Mouse (Mus musculus): ENCODE measurements around the gene Sec31a. TPM values are rescaled to one million over a fixed set of nuclear protein-coding genes. Genes with fewer than 3 reads are reported as not detected.

The Sec31a gene
- polyA plus RNA-seq, 1 experiment = 30.4 TPM

DNA sequence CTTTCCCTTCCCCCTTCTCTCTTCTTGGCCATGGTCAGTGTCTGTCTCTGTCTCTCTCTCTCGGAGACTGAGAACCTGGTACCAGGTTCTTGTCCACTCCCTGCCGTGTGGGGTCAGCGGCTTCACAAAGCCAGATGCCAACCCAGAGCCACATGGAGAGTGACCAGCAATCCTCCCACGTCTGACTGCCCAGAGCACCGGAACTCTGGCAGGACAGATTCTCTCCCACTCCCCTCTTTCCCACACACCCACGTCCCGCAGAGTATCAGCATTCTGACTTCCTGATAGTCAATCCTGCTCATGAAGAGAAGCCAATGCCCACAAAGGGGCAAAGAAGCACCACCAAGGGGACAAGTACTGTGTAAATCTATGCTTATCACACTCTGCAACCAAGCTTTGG, 7.6 kb upstream of the Sec31a start:
- no peaks in the 10 kb centered on the region for H3K4me1 ChIP-seq (ENCODE audit: control insufficient read depth, insufficient read depth, low read length)
- TF ChIP-seq POLR2A (IDR thresholded peaks at IDR 0.05; ENCODE audit: borderline replicate concordance, control insufficient read depth, low read depth, low read length) = no peak
- TF ChIP-seq CTCF (IDR thresholded peaks at IDR 0.05; ENCODE audit: control insufficient read depth, insufficient read depth, low read length) = no peak
- WGBS = 71% methylated on average over 7 of the region's 7 CpGs

DNA sequence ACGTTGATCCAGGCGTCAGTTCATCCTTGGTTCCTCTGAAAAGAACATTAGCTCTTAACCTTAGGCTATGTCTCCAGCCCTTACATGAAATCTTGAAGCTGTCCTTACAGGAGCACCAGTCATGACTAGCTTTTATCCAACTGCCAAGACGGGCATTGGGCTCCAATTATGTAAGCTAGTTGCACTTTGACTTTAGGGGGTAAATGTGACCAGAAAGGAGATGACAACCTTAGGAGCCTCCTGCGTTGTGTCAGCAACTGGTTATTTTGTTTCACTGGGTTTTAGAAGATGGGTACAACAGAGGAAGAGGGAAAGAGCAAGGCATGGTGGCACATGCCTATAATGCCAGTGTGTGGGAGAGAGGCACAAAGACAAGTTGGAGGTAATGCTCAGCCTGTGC, 2.8 kb upstream of the Sec31a start:
- Histone ChIP-seq H3K4me3 (replicated peaks; ENCODE audit: control insufficient read depth, low read depth, low read length) (no peak overlapping the region), H3K4me1 (ENCODE audit: control insufficient read depth, insufficient read depth, low read length) (no peaks in the 10 kb centered on the region), H3K27ac (ENCODE audit: control insufficient read depth, insufficient read depth, low read depth, low read length, poor library complexity) (no peak overlapping the region)
- 79% methylated on average over 4 of the region's 4 CpGs for WGBS
- no peak for TF ChIP-seq POLR2A (IDR thresholded peaks at IDR 0.05; ENCODE audit: borderline replicate concordance, control insufficient read depth, low read depth, low read length)
- TF ChIP-seq CTCF (IDR thresholded peaks at IDR 0.05; ENCODE audit: control insufficient read depth, insufficient read depth, low read length) = no peak

More for the DNA sequence above, 7.6 kb upstream of the Sec31a start:
- Histone ChIP-seq H3K4me3 (replicated peaks; ENCODE audit: control insufficient read depth, low read depth, low read length) (no peak overlapping the region), H3K27ac (ENCODE audit: control insufficient read depth, insufficient read depth, low read depth, low read length, poor library complexity) (no peak overlapping the region)

DNA sequence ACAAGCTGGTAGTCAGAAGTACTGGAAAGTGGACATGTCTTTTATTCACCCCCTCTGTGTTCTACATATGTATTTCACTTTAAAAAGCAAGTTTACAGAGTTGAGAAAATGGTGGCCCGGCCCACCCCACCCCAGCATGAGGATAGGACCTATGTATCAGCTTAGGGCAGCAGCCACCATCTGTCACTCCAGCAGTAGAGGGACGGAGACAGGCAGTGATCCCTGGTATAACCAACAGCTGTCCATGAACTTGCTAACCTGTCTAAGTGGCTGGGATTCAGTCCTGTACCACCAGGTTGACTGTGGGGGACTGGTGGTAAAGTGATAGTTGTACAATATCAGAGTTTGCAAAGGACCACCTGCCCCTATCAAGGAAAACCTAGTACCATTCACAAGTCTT, 2.0 kb upstream of the Sec31a start:
- 89% methylated on average over 2 of the region's 2 CpGs for WGBS
- Histone ChIP-seq H3K4me1 (ENCODE audit: control insufficient read depth, insufficient read depth, low read length) (no peaks in the 10 kb centered on the region; the same call in 1 of the 2 replicates), H3K27ac (ENCODE audit: control insufficient read depth, insufficient read depth, low read depth, low read length, poor library complexity) (no peak overlapping the region), H3K4me3 (replicated peaks; ENCODE audit: control insufficient read depth, low read depth, low read length) (no peak overlapping the region)
- TF ChIP-seq CTCF (IDR thresholded peaks at IDR 0.05; ENCODE audit: control insufficient read depth, insufficient read depth, low read length) = no peak
- TF ChIP-seq POLR2A (IDR thresholded peaks at IDR 0.05; ENCODE audit: borderline replicate concordance, control insufficient read depth, low read depth, low read length) = no peak

DNA sequence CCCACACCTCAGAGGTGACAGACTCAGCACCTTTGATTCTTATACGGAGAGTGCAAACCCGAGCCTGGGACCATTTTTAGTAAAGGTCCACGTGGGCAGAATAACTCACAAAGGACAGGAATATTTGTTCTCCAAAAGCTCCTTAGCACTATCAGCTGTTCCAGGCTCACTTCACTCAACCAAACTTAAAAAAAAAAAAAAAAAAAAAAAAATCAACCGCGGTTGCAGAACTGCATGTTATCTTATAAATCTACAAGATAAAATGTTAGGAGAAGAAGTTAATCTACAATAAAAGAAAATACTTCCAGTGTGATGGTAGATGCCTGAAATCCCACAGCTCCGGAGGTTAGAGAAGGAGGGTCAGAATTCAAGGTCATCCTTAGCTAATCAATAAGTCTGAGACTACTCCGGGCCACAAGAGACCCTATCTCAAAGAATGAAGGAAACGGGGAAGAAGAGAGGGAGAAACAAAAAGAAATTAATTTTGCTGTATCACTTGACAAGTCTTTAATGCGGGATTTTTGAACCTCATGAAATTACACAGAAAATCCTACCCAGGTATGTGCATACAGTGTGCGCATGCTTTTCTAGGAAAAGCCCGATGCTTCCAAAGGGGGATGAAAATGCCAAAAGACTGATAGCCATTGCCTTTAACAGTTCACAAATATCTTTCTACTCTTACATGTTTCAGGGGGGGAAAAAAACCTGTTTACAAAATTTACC, 1.4 kb downstream of the Sec31a start:
- TF ChIP-seq CTCF (IDR thresholded peaks at IDR 0.05; ENCODE audit: control insufficient read depth, insufficient read depth, low read length) = no peak
- no peak for TF ChIP-seq POLR2A (IDR thresholded peaks at IDR 0.05; ENCODE audit: borderline replicate concordance, control insufficient read depth, low read depth, low read length)
- H3K4me1 ChIP-seq (ENCODE audit: control insufficient read depth, insufficient read depth, low read length) = no peaks in the 10 kb centered on the region; the same call in 1 of the 2 replicates
- H3K4me3 ChIP-seq (replicated peaks; ENCODE audit: control insufficient read depth, low read depth, low read length) = no peak overlapping the region
- WGBS = 44% methylated on average over 11 of the region's 11 CpGs
- no peak overlapping the region for H3K27ac ChIP-seq (ENCODE audit: control insufficient read depth, insufficient read depth, low read depth, low read length, poor library complexity)

DNA sequence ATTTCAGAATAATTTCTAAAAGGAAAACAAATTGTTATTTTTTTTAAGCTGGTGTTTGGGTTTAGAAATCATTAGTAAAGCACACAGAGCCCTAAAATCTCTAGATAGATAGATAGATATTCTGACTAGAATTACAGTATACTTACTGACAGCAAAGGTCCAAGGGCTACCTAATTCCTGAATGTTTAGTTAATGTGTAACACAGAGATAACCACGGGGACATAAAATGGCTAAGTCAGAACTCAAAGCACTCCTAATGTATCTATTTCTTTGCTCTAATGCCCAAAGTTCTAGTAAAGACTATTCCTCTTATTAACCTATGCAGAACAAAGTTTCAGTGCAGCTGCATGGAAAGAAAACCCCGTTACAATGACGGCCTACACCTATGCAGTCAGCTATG, 3.1 kb downstream of the Sec31a start:
- 79% methylated on average over 3 of the region's 3 CpGs for WGBS
- Histone ChIP-seq H3K27ac (ENCODE audit: control insufficient read depth, insufficient read depth, low read depth, low read length, poor library complexity) (no peak overlapping the region), H3K4me3 (replicated peaks; ENCODE audit: control insufficient read depth, low read depth, low read length) (no peak overlapping the region), H3K4me1 (ENCODE audit: control insufficient read depth, insufficient read depth, low read length) (no peaks in the 10 kb centered on the region; the same call in 1 of the 2 replicates)
- no peak for TF ChIP-seq CTCF (IDR thresholded peaks at IDR 0.05; ENCODE audit: control insufficient read depth, insufficient read depth, low read length)

DNA sequence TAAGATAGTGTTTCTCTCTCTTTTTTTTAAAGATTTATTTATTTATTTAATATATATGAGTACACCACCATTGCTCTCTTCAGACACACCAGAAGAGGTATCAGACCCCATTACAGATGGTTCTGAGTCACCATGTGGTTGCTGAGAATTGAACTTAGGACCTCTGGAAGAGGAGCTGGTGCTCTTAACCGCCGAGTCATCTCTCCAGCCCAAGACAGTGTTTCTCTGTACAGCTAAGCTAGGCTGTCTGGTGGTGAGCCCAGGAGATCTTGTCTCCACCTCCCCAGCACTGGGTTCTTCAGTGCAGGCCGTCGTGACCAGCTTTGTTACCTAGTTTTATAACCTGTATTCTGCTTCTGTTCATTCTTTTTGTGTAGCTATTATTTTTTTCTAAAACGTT, 5.8 kb downstream of the Sec31a start:
- WGBS = 78% methylated on average over 5 of the region's 5 CpGs
- Histone ChIP-seq H3K4me1 (ENCODE audit: control insufficient read depth, insufficient read depth, low read length) (no peaks in the 10 kb centered on the region; the same call in 1 of the 2 replicates), H3K4me3 (replicated peaks; ENCODE audit: control insufficient read depth, low read depth, low read length) (no peak overlapping the region), H3K27ac (ENCODE audit: control insufficient read depth, insufficient read depth, low read depth, low read length, poor library complexity) (no peak overlapping the region)
- no peak for TF ChIP-seq CTCF (IDR thresholded peaks at IDR 0.05; ENCODE audit: control insufficient read depth, insufficient read depth, low read length)

DNA sequence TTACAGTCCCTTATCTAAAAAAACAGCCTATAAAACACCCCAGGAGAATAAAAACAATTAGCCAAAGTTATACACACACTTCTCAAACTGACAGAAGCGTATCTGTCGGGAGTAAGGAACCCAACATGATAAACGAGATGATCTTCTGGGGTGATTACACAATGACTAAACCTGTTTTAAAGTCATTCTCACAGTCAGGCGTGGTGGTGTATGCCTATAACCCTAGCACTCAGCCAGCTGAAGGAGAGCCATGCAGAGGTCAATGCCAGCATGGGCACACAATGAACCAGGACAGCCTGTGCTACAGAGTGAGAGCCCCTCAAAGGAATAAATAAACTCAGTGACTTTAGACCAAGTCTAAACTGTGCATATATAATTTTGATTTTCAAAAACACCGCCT, 7.5 kb downstream of the Sec31a start:
- 65% methylated on average over 5 of the region's 5 CpGs for WGBS
- Histone ChIP-seq H3K4me1 (ENCODE audit: control insufficient read depth, insufficient read depth, low read length) (no peaks in the 10 kb centered on the region; the same call in 1 of the 2 replicates), H3K4me3 (replicated peaks; ENCODE audit: control insufficient read depth, low read depth, low read length) (no peak overlapping the region), H3K27ac (ENCODE audit: control insufficient read depth, insufficient read depth, low read depth, low read length, poor library complexity) (no peak overlapping the region)
- TF ChIP-seq POLR2A (IDR thresholded peaks at IDR 0.05; ENCODE audit: borderline replicate concordance, control insufficient read depth, low read depth, low read length) (no peak), CTCF (IDR thresholded peaks at IDR 0.05; ENCODE audit: control insufficient read depth, insufficient read depth, low read length) (no peak)

DNA sequence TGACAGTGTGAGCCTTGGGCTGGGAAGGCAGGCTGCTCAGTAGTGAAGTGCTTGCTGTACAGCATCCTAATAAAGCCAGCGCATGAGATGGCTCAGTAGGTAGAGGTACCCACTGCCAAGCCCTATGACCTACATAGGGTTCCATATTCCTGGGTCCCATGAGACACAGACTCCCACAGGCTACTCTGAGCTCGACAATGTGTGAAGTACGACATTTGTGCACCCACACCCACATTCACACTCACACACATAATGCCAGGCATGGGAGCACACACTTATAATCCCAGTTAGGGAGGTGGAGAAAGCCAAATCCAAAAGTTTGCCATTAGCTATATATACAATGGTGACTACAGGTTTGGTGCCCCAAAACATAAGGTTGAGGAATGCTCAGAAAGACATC, 19.3 kb downstream of the Sec31a start:
- TF ChIP-seq POLR2A (IDR thresholded peaks at IDR 0.05; ENCODE audit: borderline replicate concordance, control insufficient read depth, low read depth, low read length) = no peak

DNA sequence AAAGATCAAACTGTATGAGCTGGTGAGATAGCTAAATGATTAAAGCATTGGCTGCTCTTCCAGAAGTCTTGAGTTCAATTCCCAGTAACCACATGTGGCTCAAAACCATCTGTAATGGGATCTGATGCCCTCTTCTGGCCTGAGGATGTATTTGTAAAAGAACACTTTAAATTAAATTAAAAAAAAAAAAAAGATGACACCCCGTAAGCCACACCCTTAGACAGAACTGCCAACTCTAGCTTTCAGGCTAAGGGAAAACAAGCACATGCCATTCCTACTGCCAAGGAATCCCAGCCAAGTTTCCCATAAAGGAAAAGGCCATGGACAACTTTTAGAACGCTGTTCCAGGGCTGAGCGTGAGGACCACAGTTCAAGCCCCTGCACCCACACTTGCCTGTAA, 22.4 kb downstream of the Sec31a start:
- WGBS = 81% methylated on average over 3 of the region's 3 CpGs
- TF ChIP-seq POLR2A (IDR thresholded peaks at IDR 0.05; ENCODE audit: borderline replicate concordance, control insufficient read depth, low read depth, low read length) (no peak), CTCF (IDR thresholded peaks at IDR 0.05; ENCODE audit: control insufficient read depth, insufficient read depth, low read length) (no peak)
- H3K4me3 ChIP-seq (replicated peaks; ENCODE audit: control insufficient read depth, low read depth, low read length) = no peak overlapping the region
- no peak overlapping the region for H3K27ac ChIP-seq (ENCODE audit: control insufficient read depth, insufficient read depth, low read depth, low read length, poor library complexity)
- H3K4me1 ChIP-seq (ENCODE audit: control insufficient read depth, insufficient read depth, low read length) = no peaks in the 10 kb centered on the region

More for the DNA sequence above, 19.3 kb downstream of the Sec31a start:
- 89% methylated on average over 3 of the region's 3 CpGs for WGBS
- no peak overlapping the region for H3K4me3 ChIP-seq (replicated peaks; ENCODE audit: control insufficient read depth, low read depth, low read length)
- H3K27ac ChIP-seq (ENCODE audit: control insufficient read depth, insufficient read depth, low read depth, low read length, poor library complexity) = no peak overlapping the region
- no peaks in the 10 kb centered on the region for H3K4me1 ChIP-seq (ENCODE audit: control insufficient read depth, insufficient read depth, low read length)
